Mouse (Mus musculus) myocyte (in vitro differentiated cells): ENCODE measurements around the gene Olfr1336. TPM values are rescaled to one million over a fixed set of nuclear protein-coding genes. Genes with fewer than 3 reads are reported as not detected.

Source experiments
- H3K27me3 ChIP-seq: one replicate; pipeline ENCODE4 v1.6.1; 2011; ENCODE audit not compliant: control insufficient read depth, insufficient read depth, insufficient read length
- H3K36me3 ChIP-seq: one replicate; pipeline ENCODE4 v1.6.1; 2011; ENCODE audit not compliant: control insufficient read depth, insufficient read depth
- H3K4me2 ChIP-seq: one replicate; pipeline ENCODE4 v1.6.1; 2011; ENCODE audit warnings: low read depth, control low read depth
- H3K4me3 ChIP-seq: one replicate; pipeline ENCODE4 v1.5.1; 2011; ENCODE audit warnings: mild to moderate bottlenecking, control low read depth, moderate library complexity
- H3K79me2 ChIP-seq: one replicate; pipeline ENCODE4 v1.6.1; 2011; ENCODE audit not compliant: control insufficient read depth, insufficient read depth
- H3ac ChIP-seq: one replicate; pipeline ENCODE4 v1.6.1; 2011; ENCODE audit not compliant: control insufficient read depth, insufficient read length
- CEBPB ChIP-seq: IDR thresholded peaks from 2 replicates; pipeline ENCODE4 v1.6.1; 2011; ENCODE audit warnings: mild to moderate bottlenecking, moderate library complexity; ENCODE audit not compliant: poor library complexity, insufficient read depth, severe bottlenecking
- E2F4 ChIP-seq: IDR thresholded peaks from one replicate; pipeline ENCODE4 v1.6.1; 2011; ENCODE audit warnings: mild to moderate bottlenecking, control low read depth, moderate library complexity; ENCODE audit not compliant: insufficient read depth
- MAX ChIP-seq: IDR thresholded peaks from one replicate; pipeline ENCODE4 v1.6.1; 2011; ENCODE audit warnings: low read depth, mild to moderate bottlenecking, control low read depth
- MYOD1 ChIP-seq, 3 experiments: IDR thresholded peaks; one replicate each; pipeline ENCODE4 v1.6.1; 2011; ENCODE audit warnings: control low read depth in 2 of 3, low read depth in 2 of 3, mild to moderate bottlenecking in 2 of 3, moderate library complexity in 1 of 3; ENCODE audit not compliant: insufficient read length in 2 of 3, control insufficient read depth in 1 of 3
- MYOG ChIP-seq, 3 experiments: IDR thresholded peaks; one replicate each; pipeline ENCODE4 v1.6.1; 2011; ENCODE audit warnings: control low read depth in 2 of 3, low read depth in 2 of 3, mild to moderate bottlenecking in 2 of 3; ENCODE audit not compliant: insufficient read length in 2 of 3, control insufficient read depth in 1 of 3, insufficient read depth in 1 of 3
- POLR2A ChIP-seq: IDR thresholded peaks from one replicate; pipeline ENCODE4 v1.6.1; 2011; ENCODE audit warnings: low read depth, mild to moderate bottlenecking, control low read depth, moderate library complexity; ENCODE audit not compliant: insufficient read length
- POLR2AphosphoS2 ChIP-seq: IDR thresholded peaks from one replicate; pipeline ENCODE4 v1.6.1; 2011; ENCODE audit warnings: low read depth, control low read depth; ENCODE audit not compliant: insufficient read length
- REST ChIP-seq: IDR thresholded peaks from one replicate; pipeline ENCODE4 v1.6.1; 2011; ENCODE audit warnings: mild to moderate bottlenecking, control low read depth, moderate library complexity; ENCODE audit not compliant: insufficient read depth, insufficient read length
- SRF ChIP-seq: IDR thresholded peaks from one replicate; pipeline ENCODE4 v1.6.1; 2011; ENCODE audit warnings: low read depth; ENCODE audit not compliant: control insufficient read depth, insufficient read length
- TCF12 ChIP-seq: IDR thresholded peaks from one replicate; pipeline ENCODE4 v1.6.1; 2011; ENCODE audit warnings: mild to moderate bottlenecking, control low read depth; ENCODE audit not compliant: poor library complexity, insufficient read depth, severe bottlenecking
- TCF3 ChIP-seq: IDR thresholded peaks from one replicate; pipeline ENCODE4 v1.6.1; 2011; ENCODE audit warnings: low read depth, control low read depth; ENCODE audit not compliant: insufficient read length
- USF1 ChIP-seq: IDR thresholded peaks from one replicate; pipeline ENCODE4 v1.6.1; 2011; ENCODE audit warnings: low read depth, mild to moderate bottlenecking, control low read depth, moderate library complexity
- polyA plus RNA-seq: library from polyadenylated mRNA; unstranded; fragments of >200 nt; fragmentation: generic; extraction: Trizol; gene quantifications from one replicate; pipeline ENCODE4 v1.2.1, GENCODE M21; 2012; ENCODE audit warnings: missing spikeins

Olfr1336 gene
- not detected for polyA plus RNA-seq

GRCm38 (mm10) chr7:6455868-6456267, at the start of gene Olfr1336:
Olfr1336 (plus strand) TSS chr7:6456168.
- no peak for TF ChIP-seq POLR2A
- TF ChIP-seq MYOG (IDR thresholded peaks at IDR 0.05; ENCODE audit: control insufficient read depth in 1 of 3, insufficient read depth in 1 of 3, insufficient read length in 2 of 3, low read depth in 2 of 3): no peak
- no peak for TF ChIP-seq CEBPB
- TF ChIP-seq E2F4: no peak
- TF ChIP-seq SRF: no peak
- no peak for TF ChIP-seq TCF3
- no peak for TF ChIP-seq TCF12
- no peak for TF ChIP-seq MYOD1 (IDR thresholded peaks at IDR 0.05; ENCODE audit: control insufficient read depth in 1 of 3, insufficient read length in 2 of 3, low read depth in 2 of 3)
- no peak for TF ChIP-seq MAX
- no peak for TF ChIP-seq POLR2AphosphoS2
- no peak for TF ChIP-seq USF1
- no peak for TF ChIP-seq REST
- Histone ChIP-seq H3K79me2 (no peaks in the 10 kb centered on the region), H3K27me3 (no peaks in the 10 kb centered on the region), H3K36me3 (no peaks in the 10 kb centered on the region), H3ac (no peak within 1 kb of the TSS), H3K4me3 (no peak within 1 kb of the TSS), H3K4me2 (no peak within 1 kb of the TSS)

GRCm38 (mm10) chr7:6410043-6410442, 45.9 kb upstream of the Olfr1336 start, which contains the start of gene Gm20715:
Gm20715 (plus strand) TSS chr7:6410277.
- Histone ChIP-seq H3K27me3 (no peaks in the 10 kb centered on the region), H3K4me3 (no peak within 1 kb of the TSS), H3K4me2 (no peak within 1 kb of the TSS), H3ac (no peak within 1 kb of the TSS), H3K36me3 (no peaks in the 10 kb centered on the region), H3K79me2 (no peaks in the 10 kb centered on the region)
- TF ChIP-seq POLR2A (no peak), TCF12 (peak; percentile 18), REST (peak; percentile 96), SRF (peak; percentile 84), TCF3 (peak; percentile 72), E2F4 (no peak), MYOD1 (IDR thresholded peaks at IDR 0.05; ENCODE audit: control insufficient read depth in 1 of 3, insufficient read length in 2 of 3, low read depth in 2 of 3) (peak in 2 of 3 experiments; percentile 19 to 53), POLR2AphosphoS2 (no peak), CEBPB (peak; percentile 17; the same call in 1 of the 2 replicates), MYOG (IDR thresholded peaks at IDR 0.05; ENCODE audit: control insufficient read depth in 1 of 3, insufficient read depth in 1 of 3, insufficient read length in 2 of 3, low read depth in 2 of 3) (peak in 2 of 3 experiments; percentile 26 to 74), MAX (peak; percentile 100), USF1 (peak; percentile 41)

GRCm38 (mm10) chr7:6414626-6415441, 41.1 kb upstream of the Olfr1336 start:
- no peak for TF ChIP-seq MYOG (IDR thresholded peaks at IDR 0.05; ENCODE audit: control insufficient read depth in 1 of 3, insufficient read depth in 1 of 3, insufficient read length in 2 of 3, low read depth in 2 of 3)
- TF ChIP-seq MYOD1 (IDR thresholded peaks at IDR 0.05; ENCODE audit: control insufficient read depth in 1 of 3, insufficient read length in 2 of 3, low read depth in 2 of 3): no peak
- no peak for TF ChIP-seq TCF12
- TF ChIP-seq MAX: no peak
- no peak for TF ChIP-seq REST
- TF ChIP-seq E2F4: no peak
- TF ChIP-seq CEBPB: no peak
- no peak for TF ChIP-seq USF1
- TF ChIP-seq TCF3: no peak
- TF ChIP-seq POLR2AphosphoS2: no peak
- TF ChIP-seq POLR2A: no peak
- TF ChIP-seq SRF: no peak
- Histone ChIP-seq H3K4me3 (no peak overlapping the region), H3K36me3 (no peaks in the 10 kb centered on the region), H3K4me2 (no peak overlapping the region), H3K27me3 (no peaks in the 10 kb centered on the region), H3ac (no peak overlapping the region), H3K79me2 (no peaks in the 10 kb centered on the region)

GRCm38 (mm10) chr7:6415442-6415787, 40.6 kb upstream of the Olfr1336 start:
- no peak for TF ChIP-seq POLR2AphosphoS2
- no peak for TF ChIP-seq MYOD1 (IDR thresholded peaks at IDR 0.05; ENCODE audit: control insufficient read depth in 1 of 3, insufficient read length in 2 of 3, low read depth in 2 of 3)
- TF ChIP-seq TCF12: no peak
- TF ChIP-seq MAX: no peak
- no peak for TF ChIP-seq POLR2A
- TF ChIP-seq CEBPB: no peak
- no peak for TF ChIP-seq TCF3
- TF ChIP-seq SRF: no peak
- TF ChIP-seq E2F4: no peak
- TF ChIP-seq USF1: no peak
- TF ChIP-seq MYOG (IDR thresholded peaks at IDR 0.05; ENCODE audit: control insufficient read depth in 1 of 3, insufficient read depth in 1 of 3, insufficient read length in 2 of 3, low read depth in 2 of 3): no peak
- no peak for TF ChIP-seq REST
- no peak overlapping the region for H3K4me3 ChIP-seq
- H3ac ChIP-seq: no peak overlapping the region
- no peak overlapping the region for H3K4me2 ChIP-seq
- no peaks in the 10 kb centered on the region for H3K79me2 ChIP-seq
- H3K27me3 ChIP-seq: no peaks in the 10 kb centered on the region
- H3K36me3 ChIP-seq: no peaks in the 10 kb centered on the region
